Mouse (Mus musculus) liver, embryonic 14.5 days (tissue): ENCODE measurements around the gene Gm20075.

Experiments used
- CTCF ChIP-seq: IDR thresholded peaks from 2 replicates; pipeline ENCODE4 v1.5.1; 2016; ENCODE audit warnings: antibody characterized with exemption, low read depth, control low read depth
- EP300 ChIP-seq: IDR thresholded peaks from 2 replicates; pipeline ENCODE4 v1.6.1; 2016; ENCODE audit warnings: antibody characterized with exemption, low read depth

DNA sequence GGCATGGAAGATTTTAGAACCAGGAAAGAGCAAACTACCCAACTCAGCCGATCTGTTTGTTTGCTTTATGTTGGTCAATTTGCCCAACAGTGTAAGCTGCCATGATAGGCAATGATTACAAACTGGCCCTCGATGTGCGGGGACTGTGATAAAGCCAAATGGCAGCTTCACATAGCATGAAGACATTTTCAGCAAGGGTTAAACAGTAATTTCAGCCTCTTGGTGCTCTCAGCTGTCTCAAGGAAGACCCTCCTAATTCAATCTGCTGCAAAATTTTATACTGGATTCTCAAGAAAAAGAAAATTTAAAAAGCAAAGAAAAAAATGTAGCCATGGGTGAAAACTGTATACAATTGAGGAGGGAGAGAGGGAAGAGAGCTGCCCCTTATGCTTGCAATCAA lies 47.9 kb upstream of the Gm20075 start:
- TF ChIP-seq CTCF (no peak), EP300 (no peak)
